Mouse (Mus musculus): ENCODE data around the gene Ranbp6. TPM values are rescaled to one million over a fixed set of nuclear protein-coding genes. Genes with fewer than 3 reads are reported as not detected.

The Ranbp6 gene
- polyA plus RNA-seq, 1 experiment from 2014 or later, result 21.2 TPM

DNA sequence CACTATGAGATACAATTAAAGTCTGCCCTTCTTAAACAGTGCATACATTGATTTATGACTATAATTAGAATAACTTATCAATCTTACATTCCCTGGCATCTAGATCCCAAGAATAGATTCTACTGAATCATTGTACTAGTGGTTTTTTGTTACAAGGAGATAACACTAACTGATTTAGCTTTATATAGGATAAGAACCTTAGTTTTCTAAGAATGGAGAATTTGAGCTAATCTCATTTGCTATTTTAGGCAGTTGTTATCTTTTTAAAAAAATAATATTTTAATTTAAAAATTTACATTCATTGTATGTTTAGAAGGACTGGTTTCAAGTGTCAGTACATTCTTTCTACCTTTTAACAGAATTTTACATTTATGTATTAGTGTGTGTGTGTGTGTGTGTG is 24.8 kb downstream of the Ranbp6 start:
- ATAC-seq (ENCODE audit: insufficient number of reproducible peaks, insufficient read depth, low FRiP score, low read depth), result no peak
- no peak overlapping the region for H3K27ac ChIP-seq (ENCODE audit: low read length)
- H3K36me3 ChIP-seq (ENCODE audit: control insufficient read depth, insufficient read depth, low read length), result peaks cover under 1% of the 10 kb centered on the region; the same call in 1 of the 2 replicates
- no peaks in the 10 kb centered on the region for H3K9me3 ChIP-seq (ENCODE audit: control insufficient read depth, low read depth, low read length)
- H3K4me3 ChIP-seq (ENCODE audit: low read depth, low read length), result no peak overlapping the region
- no peak overlapping the region for H3K4me2 ChIP-seq (replicated peaks; ENCODE audit: low read depth, low read length)
- no peaks in the 10 kb centered on the region for H3K27me3 ChIP-seq (ENCODE audit: control insufficient read depth, insufficient read depth, low read length)
- H3K9ac ChIP-seq (replicated peaks; ENCODE audit: low read depth, low read length), result no peak overlapping the region
- no peaks in the 10 kb centered on the region for H3K4me1 ChIP-seq (ENCODE audit: control insufficient read depth, insufficient read depth, low read length)

DNA sequence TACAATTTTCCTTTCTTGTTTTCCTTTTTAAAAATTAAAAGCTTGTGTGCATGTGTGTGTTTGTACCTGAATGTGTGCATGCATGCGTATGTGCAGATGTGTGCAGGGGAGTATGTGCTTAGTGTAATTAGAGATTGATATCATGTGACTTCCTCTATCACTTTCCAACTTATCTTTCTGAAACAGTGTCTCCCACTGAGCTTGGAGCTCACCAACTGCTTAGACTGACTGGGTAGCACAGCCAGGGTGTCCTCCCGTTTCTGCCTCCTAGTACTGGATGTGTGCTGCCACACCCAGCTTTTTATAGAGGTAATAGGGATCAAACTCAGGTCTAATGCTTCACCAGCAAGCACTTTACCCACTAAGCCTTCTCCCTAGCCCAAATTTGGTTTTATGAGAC is 29.9 kb downstream of the Ranbp6 start:
- no peaks in the 10 kb centered on the region for H3K4me1 ChIP-seq (ENCODE audit: control insufficient read depth, insufficient read depth, low read length)
- WGBS, result 92% methylated on average over 2 of the region's 2 CpGs
- H3K9me3 ChIP-seq (ENCODE audit: control insufficient read depth, low read depth, low read length), result no peaks in the 10 kb centered on the region
- H3K4me2 ChIP-seq (replicated peaks; ENCODE audit: low read depth, low read length), result no peak overlapping the region
- no peak for ATAC-seq (ENCODE audit: insufficient number of reproducible peaks, insufficient read depth, low FRiP score, low read depth)
- no peak overlapping the region for H3K27ac ChIP-seq (ENCODE audit: low read length)
- H3K27me3 ChIP-seq (ENCODE audit: control insufficient read depth, insufficient read depth, low read length), result no peaks in the 10 kb centered on the region
- H3K4me3 ChIP-seq (ENCODE audit: low read depth, low read length), result no peak overlapping the region
- H3K36me3 ChIP-seq (ENCODE audit: control insufficient read depth, insufficient read depth, low read length), result peaks cover 2% of the 10 kb centered on the region; the same call in 1 of the 2 replicates
- H3K9ac ChIP-seq (replicated peaks; ENCODE audit: low read depth, low read length), result no peak overlapping the region

Other genes with a start within 250 kb of the Ranbp6 start
- gene Ermp1, start 164.6 kb downstream of the Ranbp6 start, polyA plus RNA-seq (2014; fragmentation: Nextera tagmentation; extraction: Ambion mirVana), result 11.6 and 11.9 TPM in 2 replicates
- gene Mlana, start 115.2 kb downstream of the Ranbp6 start, polyA plus RNA-seq (2014; fragmentation: Nextera tagmentation; extraction: Ambion mirVana), result not detected in 2 replicates
- gene 9930021J03Rik, start 7.0 kb downstream of the Ranbp6 start, polyA plus RNA-seq (2014; fragmentation: Nextera tagmentation; extraction: Ambion mirVana), result 8.9 and 10.2 TPM in 2 replicates
- gene Il33, start 112.1 kb upstream of the Ranbp6 start, polyA plus RNA-seq (2014; fragmentation: Nextera tagmentation; extraction: Ambion mirVana), result 10.5 and 12.0 TPM in 2 replicates
- not detected in 2 replicates for gene Trpd52l3, start 190.8 kb upstream of the Ranbp6 start, polyA plus RNA-seq (2014; fragmentation: Nextera tagmentation; extraction: Ambion mirVana)
- 90.1 and 90.5 TPM in 2 replicates for gene Uhrf2, start 217.5 kb upstream of the Ranbp6 start, polyA plus RNA-seq (2014; fragmentation: Nextera tagmentation; extraction: Ambion mirVana)